Mouse (Mus musculus): ENCODE results near the gene Babam2.

DNA sequence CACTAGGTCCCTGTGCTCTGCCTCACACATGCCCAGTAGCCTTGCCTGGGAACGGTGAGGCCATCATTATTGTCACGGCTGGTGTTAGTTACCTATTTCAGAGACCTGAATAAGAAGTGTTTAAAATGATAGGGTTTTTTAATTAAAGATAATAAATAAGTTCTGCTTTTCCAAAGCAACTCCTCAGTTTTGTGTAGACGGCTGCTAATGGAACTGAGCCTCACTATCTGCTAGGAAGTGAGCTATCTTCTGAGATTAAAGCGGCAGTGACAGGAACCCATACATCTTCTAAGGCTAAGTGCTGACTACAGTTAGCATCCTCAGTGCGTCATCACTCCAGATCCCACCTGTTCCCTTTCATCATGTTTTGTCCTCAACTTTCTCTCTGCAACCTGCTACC, 284.6 kb downstream of the Babam2 start:
- TF ChIP-seq EP300 (IDR thresholded peaks at IDR 0.05; ENCODE audit: insufficient read depth, low read depth, low read length) (no peak), CTCF (IDR thresholded peaks at IDR 0.05) (no peak), POLR2A (IDR thresholded peaks at IDR 0.05; ENCODE audit: insufficient read depth, low read depth, low read length) (no peak)
